Mouse (Mus musculus) myocyte (in vitro differentiated cells): Measurements from ENCODE around the gene Lyzl4. TPM values are rescaled to one million over a fixed set of nuclear protein-coding genes. Genes with fewer than 3 reads are reported as not detected.

Source experiments
- H3K27me3 ChIP-seq: one replicate; pipeline ENCODE4 v1.6.1; 2011; ENCODE audit not compliant: control insufficient read depth, insufficient read depth, insufficient read length
- H3K36me3 ChIP-seq: one replicate; pipeline ENCODE4 v1.6.1; 2011; ENCODE audit not compliant: control insufficient read depth, insufficient read depth
- H3K4me2 ChIP-seq: one replicate; pipeline ENCODE4 v1.6.1; 2011; ENCODE audit warnings: low read depth, control low read depth
- H3K4me3 ChIP-seq: one replicate; pipeline ENCODE4 v1.5.1; 2011; ENCODE audit warnings: mild to moderate bottlenecking, control low read depth, moderate library complexity
- H3K79me2 ChIP-seq: one replicate; pipeline ENCODE4 v1.6.1; 2011; ENCODE audit not compliant: control insufficient read depth, insufficient read depth
- H3ac ChIP-seq: one replicate; pipeline ENCODE4 v1.6.1; 2011; ENCODE audit not compliant: control insufficient read depth, insufficient read length
- CEBPB ChIP-seq: IDR thresholded peaks from 2 replicates; pipeline ENCODE4 v1.6.1; 2011; ENCODE audit warnings: mild to moderate bottlenecking, moderate library complexity; ENCODE audit not compliant: poor library complexity, insufficient read depth, severe bottlenecking
- E2F4 ChIP-seq: IDR thresholded peaks from one replicate; pipeline ENCODE4 v1.6.1; 2011; ENCODE audit warnings: mild to moderate bottlenecking, control low read depth, moderate library complexity; ENCODE audit not compliant: insufficient read depth
- MAX ChIP-seq: IDR thresholded peaks from one replicate; pipeline ENCODE4 v1.6.1; 2011; ENCODE audit warnings: low read depth, mild to moderate bottlenecking, control low read depth
- MYOD1 ChIP-seq, 3 experiments: IDR thresholded peaks; one replicate each; pipeline ENCODE4 v1.6.1; 2011; ENCODE audit warnings: control low read depth in 2 of 3, low read depth in 2 of 3, mild to moderate bottlenecking in 2 of 3, moderate library complexity in 1 of 3; ENCODE audit not compliant: insufficient read length in 2 of 3, control insufficient read depth in 1 of 3
- MYOG ChIP-seq, 3 experiments: IDR thresholded peaks; one replicate each; pipeline ENCODE4 v1.6.1; 2011; ENCODE audit warnings: control low read depth in 2 of 3, low read depth in 2 of 3, mild to moderate bottlenecking in 2 of 3; ENCODE audit not compliant: insufficient read length in 2 of 3, control insufficient read depth in 1 of 3, insufficient read depth in 1 of 3
- POLR2A ChIP-seq: IDR thresholded peaks from one replicate; pipeline ENCODE4 v1.6.1; 2011; ENCODE audit warnings: low read depth, mild to moderate bottlenecking, control low read depth, moderate library complexity; ENCODE audit not compliant: insufficient read length
- POLR2AphosphoS2 ChIP-seq: IDR thresholded peaks from one replicate; pipeline ENCODE4 v1.6.1; 2011; ENCODE audit warnings: low read depth, control low read depth; ENCODE audit not compliant: insufficient read length
- REST ChIP-seq: IDR thresholded peaks from one replicate; pipeline ENCODE4 v1.6.1; 2011; ENCODE audit warnings: mild to moderate bottlenecking, control low read depth, moderate library complexity; ENCODE audit not compliant: insufficient read depth, insufficient read length
- SRF ChIP-seq: IDR thresholded peaks from one replicate; pipeline ENCODE4 v1.6.1; 2011; ENCODE audit warnings: low read depth; ENCODE audit not compliant: control insufficient read depth, insufficient read length
- TCF12 ChIP-seq: IDR thresholded peaks from one replicate; pipeline ENCODE4 v1.6.1; 2011; ENCODE audit warnings: mild to moderate bottlenecking, control low read depth; ENCODE audit not compliant: poor library complexity, insufficient read depth, severe bottlenecking
- TCF3 ChIP-seq: IDR thresholded peaks from one replicate; pipeline ENCODE4 v1.6.1; 2011; ENCODE audit warnings: low read depth, control low read depth; ENCODE audit not compliant: insufficient read length
- USF1 ChIP-seq: IDR thresholded peaks from one replicate; pipeline ENCODE4 v1.6.1; 2011; ENCODE audit warnings: low read depth, mild to moderate bottlenecking, control low read depth, moderate library complexity
- polyA plus RNA-seq: library from polyadenylated mRNA; unstranded; fragments of >200 nt; fragmentation: generic; extraction: Trizol; gene quantifications from one replicate; pipeline ENCODE4 v1.2.1, GENCODE M21; 2012; ENCODE audit warnings: missing spikeins

The Lyzl4 gene
- polyA plus RNA-seq: not detected

GRCm38 (mm10) chr9:121642001-121642400, at the start of gene Lyzl4:
TSS of gene Lyzl4 (minus strand) at chr9:121642096.
- peaks cover 65% of the 10 kb centered on the region for H3K27me3 ChIP-seq
- no peaks in the 10 kb centered on the region for H3K79me2 ChIP-seq
- H3K4me3 ChIP-seq: no peak within 1 kb of the TSS
- peak within 1 kb of the TSS; percentile 81 for H3K4me2 ChIP-seq
- H3ac ChIP-seq: peak within 1 kb of the TSS; percentile 33
- TF ChIP-seq MYOG (IDR thresholded peaks at IDR 0.05; ENCODE audit: control insufficient read depth in 1 of 3, insufficient read depth in 1 of 3, insufficient read length in 2 of 3, low read depth in 2 of 3): no peak
- TF ChIP-seq REST: no peak
- TF ChIP-seq POLR2A: no peak
- no peak for TF ChIP-seq MYOD1 (IDR thresholded peaks at IDR 0.05; ENCODE audit: control insufficient read depth in 1 of 3, insufficient read length in 2 of 3, low read depth in 2 of 3)
- no peak for TF ChIP-seq USF1
- TF ChIP-seq TCF12: no peak
- TF ChIP-seq TCF3: no peak
- TF ChIP-seq MAX: no peak
- no peak for TF ChIP-seq POLR2AphosphoS2
- TF ChIP-seq SRF: no peak
- TF ChIP-seq E2F4: no peak
- H3K36me3 ChIP-seq: no peaks in the 10 kb centered on the region

DNA sequence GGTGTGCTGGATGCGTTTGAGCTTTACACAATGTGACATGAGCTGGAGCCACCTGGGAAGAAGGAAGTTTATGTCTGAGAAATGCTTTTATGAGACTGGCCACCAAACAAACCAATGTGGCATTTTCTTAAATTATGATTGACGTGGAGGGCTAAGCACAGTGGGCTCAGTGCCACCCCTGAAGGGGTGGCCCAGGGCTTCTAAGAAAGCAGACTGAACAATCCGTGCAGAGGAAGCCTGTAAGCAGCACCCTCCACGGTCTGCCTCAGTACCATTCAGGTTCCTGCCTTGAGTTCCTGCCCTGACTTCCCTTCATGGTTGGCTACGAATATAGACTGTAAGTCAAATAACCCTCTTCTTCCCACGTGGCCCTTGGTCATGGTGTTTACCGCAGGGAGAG, 48.8 kb upstream of the Lyzl4 start:
- Histone ChIP-seq H3K4me2 (no peak overlapping the region), H3K4me3 (no peak overlapping the region), H3K27me3 (no peaks in the 10 kb centered on the region), H3K36me3 (no peaks in the 10 kb centered on the region), H3ac (no peak overlapping the region), H3K79me2 (no peaks in the 10 kb centered on the region)
- TF ChIP-seq TCF12: no peak
- TF ChIP-seq POLR2AphosphoS2: no peak
- no peak for TF ChIP-seq MAX
- TF ChIP-seq SRF: no peak

DNA sequence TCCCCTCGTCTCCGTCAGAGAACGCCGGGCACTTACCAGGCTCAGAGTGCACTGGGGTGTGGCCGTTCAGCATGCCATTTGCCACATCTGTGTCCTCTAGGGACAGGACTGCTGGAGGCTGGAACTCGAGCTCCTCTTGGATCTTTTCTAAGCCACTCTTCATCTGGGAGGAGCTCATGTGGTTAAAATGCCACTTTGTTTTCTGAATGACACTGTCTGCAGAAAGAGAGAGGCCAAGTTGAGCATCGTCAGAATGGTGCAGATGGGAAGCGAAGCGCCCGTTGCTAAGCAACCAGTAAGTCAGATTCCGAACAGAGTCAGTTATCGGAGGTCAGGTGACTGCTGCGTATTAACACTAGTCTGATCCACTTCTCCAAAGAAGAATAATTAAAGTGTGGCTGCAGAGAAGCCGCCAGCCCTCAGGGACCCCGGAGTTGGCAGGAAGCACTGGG, 48.3 kb upstream of the Lyzl4 start:
- Histone ChIP-seq H3K4me2 (no peak overlapping the region), H3K36me3 (no peaks in the 10 kb centered on the region), H3K27me3 (no peaks in the 10 kb centered on the region), H3K4me3 (no peak overlapping the region), H3ac (no peak overlapping the region), H3K79me2 (no peaks in the 10 kb centered on the region)
- TF ChIP-seq POLR2AphosphoS2 (no peak), TCF12 (no peak), MAX (no peak), MYOG (IDR thresholded peaks at IDR 0.05; ENCODE audit: control insufficient read depth in 1 of 3, insufficient read depth in 1 of 3, insufficient read length in 2 of 3, low read depth in 2 of 3) (no peak), CEBPB (no peak), SRF (no peak), E2F4 (no peak), POLR2A (no peak), USF1 (no peak), TCF3 (no peak), REST (no peak), MYOD1 (IDR thresholded peaks at IDR 0.05; ENCODE audit: control insufficient read depth in 1 of 3, insufficient read length in 2 of 3, low read depth in 2 of 3) (no peak)

DNA sequence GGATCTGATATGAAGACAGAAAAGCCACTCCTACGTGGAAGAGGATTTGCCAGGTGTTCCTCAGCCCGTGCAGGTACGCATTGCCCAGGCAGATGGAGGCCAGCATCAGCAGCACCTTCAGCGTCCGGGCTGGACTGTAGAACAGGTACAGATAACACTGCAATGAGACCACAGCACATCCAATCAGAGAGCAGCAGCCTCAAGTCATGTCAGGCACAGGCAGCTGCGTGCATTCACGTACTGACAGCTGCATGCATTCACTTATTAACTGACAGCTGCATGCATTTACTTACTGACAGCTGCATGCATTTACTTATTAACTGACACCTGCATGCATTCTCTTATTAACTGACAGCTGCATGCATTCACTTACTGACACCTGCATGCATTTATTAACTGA, 42.8 kb upstream of the Lyzl4 start:
- Histone ChIP-seq H3K4me3 (no peak overlapping the region), H3K27me3 (no peaks in the 10 kb centered on the region), H3K79me2 (no peaks in the 10 kb centered on the region), H3ac (no peak overlapping the region), H3K36me3 (no peaks in the 10 kb centered on the region), H3K4me2 (no peak overlapping the region)
- no peak for TF ChIP-seq MAX
- TF ChIP-seq MYOD1 (IDR thresholded peaks at IDR 0.05; ENCODE audit: control insufficient read depth in 1 of 3, insufficient read length in 2 of 3, low read depth in 2 of 3): peak in 2 of 3 experiments; percentile 62 to 64
- TF ChIP-seq MYOG (IDR thresholded peaks at IDR 0.05; ENCODE audit: control insufficient read depth in 1 of 3, insufficient read depth in 1 of 3, insufficient read length in 2 of 3, low read depth in 2 of 3): peak in 2 of 3 experiments; percentile 21 to 79

- Histone ChIP-seq H3ac (no peak overlapping the region), H3K4me3 (no peak overlapping the region), H3K79me2 (no peaks in the 10 kb centered on the region), H3K27me3 (no peaks in the 10 kb centered on the region), H3K36me3 (no peaks in the 10 kb centered on the region), H3K4me2 (no peak overlapping the region)
- no peak for TF ChIP-seq SRF
- no peak for TF ChIP-seq POLR2AphosphoS2
- no peak for TF ChIP-seq E2F4
- TF ChIP-seq CEBPB: no peak
Measured at GRCm38 (mm10) chr9:121682037-121682680, 40.3 kb upstream of the Lyzl4 start.
